Mouse (Mus musculus) limb, embryonic 11.5 days (tissue): ENCODE measurements around the gene Sort1. TPM values are rescaled to one million over a fixed set of nuclear protein-coding genes. Genes with fewer than 3 reads are reported as not detected.

Source experiments
- ATAC-seq: fragments of 200-750 bp; cut with Nextera tagmentation; 2 replicates; pipeline ENCODE4 v1.8.0; 2017; ENCODE audit warnings: low read depth; ENCODE audit not compliant: insufficient number of reproducible peaks, low FRiP score, low TSS enrichment
- DNase-seq: peaks from one replicate; pipeline ENCODE4 v3.0.0-alpha.2; 2015; ENCODE audit warnings: low spot score
- H3K27ac ChIP-seq: fragments of 300-500 bp; sonication (generic); replicated peaks from 2 replicates; pipeline ENCODE4 v1.5.1; 2014; ENCODE audit warnings: low read depth, mild to moderate bottlenecking, low read length
- H3K27me3 ChIP-seq: fragments of 300-500 bp; sonication (generic); 2 replicates; pipeline ENCODE4 v1.6.1; 2014; ENCODE audit warnings: mild to moderate bottlenecking, low read length, mixed read lengths; ENCODE audit not compliant: control insufficient read depth, insufficient read depth
- H3K36me3 ChIP-seq: fragments of 300-500 bp; sonication (generic); 2 replicates; pipeline ENCODE4 v1.6.1; 2014; ENCODE audit warnings: mild to moderate bottlenecking, low read length, moderate library complexity, mixed read lengths; ENCODE audit not compliant: control insufficient read depth, insufficient read depth
- H3K4me1 ChIP-seq: fragments of 300-500 bp; sonication (generic); 2 replicates; pipeline ENCODE4 v1.6.1; 2014; ENCODE audit warnings: low read length, mixed read lengths; ENCODE audit not compliant: control insufficient read depth, insufficient read depth
- H3K4me2 ChIP-seq: fragments of 300-500 bp; sonication (generic); 2 replicates; pipeline ENCODE4 v1.6.1; 2014; ENCODE audit warnings: low read depth, mild to moderate bottlenecking, moderate library complexity; ENCODE audit not compliant: severe bottlenecking
- H3K4me3 ChIP-seq: fragments of 300-500 bp; sonication (generic); 2 replicates; pipeline ENCODE4 v1.5.1; 2014; ENCODE audit warnings: low read depth, low read length
- H3K9ac ChIP-seq: fragments of 300-500 bp; sonication (generic); 2 replicates; pipeline ENCODE4 v1.6.1; 2014; ENCODE audit warnings: mild to moderate bottlenecking, low read length
- H3K9me3 ChIP-seq: fragments of 300-500 bp; sonication (generic); 2 replicates; pipeline ENCODE4 v1.6.1; 2016; ENCODE audit warnings: low read length; ENCODE audit not compliant: control insufficient read depth
- WGBS: fragments of 180-500 bp; shearing (Covaris S2); extraction: QIAGEN DNeasy Blood & Tissue Kit; methylation state at CpG from one replicate; pipeline ENCODE4 v1.1.7; 2014; 5-methylcytosine and 5-hydroxymethylcytosine counted together
- polyA plus RNA-seq: library from polyadenylated mRNA; unstranded; fragments of >200 nt; fragmentation: Nextera tagmentation; extraction: Ambion mirVana; gene quantifications from 2 replicates; pipeline ENCODE4 v1.2.1, GENCODE M21; 2014

The Sort1 gene
- polyA plus RNA-seq, 1 experiment from 2014 or later, result 14.1 TPM

DNA sequence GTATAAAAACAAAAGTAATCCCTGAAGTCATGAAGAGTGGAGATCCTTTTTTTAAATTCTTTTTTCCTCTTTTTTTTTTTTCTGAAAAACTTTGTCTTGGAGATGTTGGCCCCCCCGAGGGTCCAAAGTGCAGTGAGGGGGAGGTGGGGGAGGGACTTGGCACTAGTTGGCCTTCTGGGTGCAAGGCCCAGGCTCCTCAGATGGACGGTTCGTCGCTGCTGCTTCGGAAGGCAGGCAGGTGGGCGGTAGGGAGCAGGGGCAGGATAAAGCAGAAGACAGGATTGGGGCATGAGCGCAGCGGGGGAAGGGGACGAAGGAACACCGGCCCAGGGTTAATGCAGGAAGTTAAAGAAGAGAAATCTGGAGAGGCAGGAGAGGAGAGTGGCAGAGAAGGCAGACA, 108.4 kb downstream of the Sort1 start:
- Histone ChIP-seq H3K36me3 (no peaks in the 10 kb centered on the region), H3K27ac (no peak overlapping the region), H3K4me2 (no peak overlapping the region), H3K4me3 (no peak overlapping the region), H3K4me1 (0 out of 2 replicates have a peak, but pooled peaks cover 6% of the 10 kb centered on the region), H3K9me3 (no peaks in the 10 kb centered on the region), H3K27me3 (no peaks in the 10 kb centered on the region), H3K9ac (0 out of 2 replicates have a peak overlapping the region, but pooled peaks have one; percentile 12)
- DNase-seq (no peak), ATAC-seq (no peak)
- 20% methylated on average over 10 of the region's 10 CpGs for WGBS

DNA sequence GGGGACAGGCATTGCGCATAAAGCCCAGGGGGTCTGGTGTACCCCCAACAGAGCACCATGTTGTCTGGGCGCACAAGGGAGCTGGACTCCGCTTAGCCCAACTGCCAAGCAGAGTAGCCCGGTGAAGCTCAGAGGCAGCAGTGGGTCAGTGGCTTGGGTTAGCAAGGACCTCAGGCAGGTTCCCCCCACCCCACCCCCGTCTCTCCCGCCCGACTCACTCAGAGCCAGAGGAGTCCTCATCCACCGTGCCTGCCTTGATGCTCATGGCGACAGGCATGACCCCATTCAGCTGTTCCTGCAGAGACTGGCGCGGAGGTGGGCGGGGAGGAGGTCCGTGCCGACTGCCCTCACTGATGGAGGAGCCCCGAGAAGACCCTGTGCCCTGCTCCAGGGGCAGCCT, 108.9 kb downstream of the Sort1 start:
- DNase-seq (no peak), ATAC-seq (no peak)
- Histone ChIP-seq H3K36me3 (no peaks in the 10 kb centered on the region), H3K9ac (0 out of 2 replicates have a peak overlapping the region, but pooled peaks have one; percentile 12), H3K4me3 (no peak overlapping the region), H3K4me2 (no peak overlapping the region), H3K9me3 (no peaks in the 10 kb centered on the region), H3K27me3 (no peaks in the 10 kb centered on the region), H3K4me1 (0 out of 2 replicates have a peak, but pooled peaks cover 6% of the 10 kb centered on the region), H3K27ac (no peak overlapping the region)
- 52% methylated on average over 15 of the region's 15 CpGs for WGBS

DNA sequence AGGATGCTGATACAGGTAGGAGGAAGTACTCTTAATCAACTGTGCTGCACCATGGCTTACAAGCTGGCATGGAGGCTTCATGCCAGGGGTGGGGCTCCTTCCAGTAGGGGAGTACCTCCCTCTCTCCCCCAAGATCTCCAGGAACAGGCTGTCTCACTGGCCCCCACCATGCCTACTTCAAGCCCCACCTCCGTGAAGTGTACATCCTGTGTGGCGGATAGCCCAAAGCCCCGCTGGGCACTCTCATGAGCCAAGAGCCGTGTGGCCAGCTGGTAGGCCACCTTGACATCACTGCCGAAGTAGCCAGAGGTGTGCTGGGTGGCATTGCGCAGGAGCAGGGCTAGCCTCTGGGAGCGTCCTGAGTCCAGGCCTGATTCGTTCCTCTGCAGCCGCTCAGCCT, 114.4 kb downstream of the Sort1 start:
- no peaks in the 10 kb centered on the region for H3K4me1 ChIP-seq
- WGBS, result 84% methylated on average over 9 of the region's 9 CpGs
- H3K9ac ChIP-seq, result no peak overlapping the region
- H3K4me3 ChIP-seq, result no peak overlapping the region
- no peaks in the 10 kb centered on the region for H3K36me3 ChIP-seq
- H3K9me3 ChIP-seq, result no peaks in the 10 kb centered on the region
- no peak for DNase-seq
- ATAC-seq, result no peak
- no peaks in the 10 kb centered on the region for H3K27me3 ChIP-seq
- no peak overlapping the region for H3K4me2 ChIP-seq
- H3K27ac ChIP-seq, result no peak overlapping the region

DNA sequence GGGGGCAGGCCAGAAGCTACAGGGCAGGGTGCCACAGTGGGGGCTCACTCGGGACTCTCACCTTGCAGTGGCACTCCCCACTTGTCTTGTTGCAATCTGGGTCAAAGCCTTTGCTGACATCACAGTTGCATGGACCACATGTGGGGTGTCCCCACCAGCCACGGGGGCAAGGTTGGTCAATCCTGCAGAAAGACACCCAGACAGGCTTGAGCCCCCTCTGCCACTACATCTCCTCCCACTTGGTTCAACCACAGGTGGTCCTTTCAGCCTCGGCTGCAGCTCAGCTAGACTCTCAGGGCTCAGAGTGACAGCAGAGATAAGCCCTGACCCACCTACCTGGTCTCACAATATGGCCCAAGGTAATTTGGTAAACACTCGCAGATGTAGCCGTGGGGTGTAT, 116.6 kb downstream of the Sort1 start:
- Histone ChIP-seq H3K27me3 (no peaks in the 10 kb centered on the region), H3K4me2 (no peak overlapping the region), H3K36me3 (no peaks in the 10 kb centered on the region), H3K4me3 (no peak overlapping the region), H3K9me3 (no peaks in the 10 kb centered on the region), H3K27ac (no peak overlapping the region), H3K4me1 (no peaks in the 10 kb centered on the region), H3K9ac (no peak overlapping the region)
- no peak for ATAC-seq
- no peak for DNase-seq
- 85% methylated on average over 5 of the region's 5 CpGs for WGBS

DNA sequence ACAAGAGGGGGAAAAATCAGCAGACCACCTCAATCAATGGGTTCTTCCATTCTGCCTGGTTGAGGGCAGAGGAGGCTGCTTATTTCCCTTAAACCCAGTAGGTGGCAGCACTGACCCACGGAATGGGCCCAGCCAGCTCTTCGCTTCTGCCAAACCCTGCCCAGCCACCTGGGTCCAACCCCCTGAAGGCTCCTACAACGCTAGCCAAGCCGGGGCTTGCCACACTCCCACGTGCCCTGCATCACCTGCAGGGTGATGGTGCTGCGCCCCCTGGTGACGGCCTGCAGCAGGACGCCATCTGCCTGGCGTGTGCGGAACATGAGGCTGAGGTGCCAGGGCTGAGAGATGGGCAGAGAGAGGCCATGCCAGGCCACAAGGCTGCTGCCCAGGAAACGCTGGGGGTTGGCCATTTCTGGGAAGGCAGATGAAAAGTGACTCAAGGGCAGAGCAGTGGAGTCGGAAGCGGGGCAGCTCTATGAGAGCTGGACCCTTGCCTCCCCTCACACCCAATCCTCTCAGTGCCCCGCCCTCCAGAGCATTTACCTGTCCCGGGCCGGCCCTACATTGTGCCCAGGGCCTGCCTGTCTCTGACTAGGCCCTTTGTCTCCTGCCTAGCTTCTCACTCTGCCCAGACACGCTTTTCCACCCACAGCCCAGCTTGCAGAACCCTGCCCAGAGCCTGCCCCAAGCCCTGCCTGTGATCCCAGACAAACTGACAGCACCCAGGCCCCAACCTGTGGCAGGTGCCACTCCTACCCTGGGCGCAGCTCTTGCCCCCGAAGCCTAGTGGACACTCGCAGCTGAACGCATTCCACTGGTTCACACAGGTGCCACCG, 118.0 kb downstream of the Sort1 start:
- H3K4me1 ChIP-seq, result no peaks in the 10 kb centered on the region
- ATAC-seq (peak; percentile 86), DNase-seq (peak; percentile 92)
- 33% methylated on average over 22 of the region's 22 CpGs for WGBS
- H3K27ac ChIP-seq, result no peak overlapping the region
- H3K4me3 ChIP-seq, result no peak overlapping the region
- no peak overlapping the region for H3K4me2 ChIP-seq
- H3K36me3 ChIP-seq, result no peaks in the 10 kb centered on the region
- peak overlapping the region; percentile 27; the same call in 1 of the 2 replicates for H3K9ac ChIP-seq
- H3K27me3 ChIP-seq, result no peaks in the 10 kb centered on the region
- no peaks in the 10 kb centered on the region for H3K9me3 ChIP-seq

DNA sequence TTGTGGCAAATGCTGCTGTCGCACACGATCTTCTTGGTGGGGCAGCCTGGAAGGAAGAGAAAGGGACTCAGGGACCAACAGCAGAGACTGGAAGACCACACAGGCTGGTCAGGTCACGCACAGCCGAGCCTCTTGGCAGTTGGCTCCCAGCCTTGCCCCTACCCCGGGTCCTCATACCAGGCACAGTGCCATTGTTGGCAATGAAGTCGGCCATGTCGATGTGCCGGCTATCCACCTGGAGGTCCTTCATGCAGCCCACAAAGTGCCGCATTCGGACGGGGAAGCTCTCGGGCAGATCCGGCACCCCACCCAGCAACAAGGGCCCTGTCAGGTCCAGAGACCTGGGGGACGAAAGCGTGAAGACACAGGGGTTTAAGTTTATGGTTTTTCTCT, 118.6 kb downstream of the Sort1 start:
- Histone ChIP-seq H3K4me1 (no peaks in the 10 kb centered on the region), H3K4me2 (no peak overlapping the region), H3K9ac (no peak overlapping the region), H3K27ac (no peak overlapping the region), H3K27me3 (no peaks in the 10 kb centered on the region), H3K4me3 (no peak overlapping the region), H3K9me3 (no peaks in the 10 kb centered on the region), H3K36me3 (no peaks in the 10 kb centered on the region)
- DNase-seq, result no peak
- ATAC-seq, result no peak
- WGBS, result 94% methylated on average over 15 of the region's 15 CpGs

DNA sequence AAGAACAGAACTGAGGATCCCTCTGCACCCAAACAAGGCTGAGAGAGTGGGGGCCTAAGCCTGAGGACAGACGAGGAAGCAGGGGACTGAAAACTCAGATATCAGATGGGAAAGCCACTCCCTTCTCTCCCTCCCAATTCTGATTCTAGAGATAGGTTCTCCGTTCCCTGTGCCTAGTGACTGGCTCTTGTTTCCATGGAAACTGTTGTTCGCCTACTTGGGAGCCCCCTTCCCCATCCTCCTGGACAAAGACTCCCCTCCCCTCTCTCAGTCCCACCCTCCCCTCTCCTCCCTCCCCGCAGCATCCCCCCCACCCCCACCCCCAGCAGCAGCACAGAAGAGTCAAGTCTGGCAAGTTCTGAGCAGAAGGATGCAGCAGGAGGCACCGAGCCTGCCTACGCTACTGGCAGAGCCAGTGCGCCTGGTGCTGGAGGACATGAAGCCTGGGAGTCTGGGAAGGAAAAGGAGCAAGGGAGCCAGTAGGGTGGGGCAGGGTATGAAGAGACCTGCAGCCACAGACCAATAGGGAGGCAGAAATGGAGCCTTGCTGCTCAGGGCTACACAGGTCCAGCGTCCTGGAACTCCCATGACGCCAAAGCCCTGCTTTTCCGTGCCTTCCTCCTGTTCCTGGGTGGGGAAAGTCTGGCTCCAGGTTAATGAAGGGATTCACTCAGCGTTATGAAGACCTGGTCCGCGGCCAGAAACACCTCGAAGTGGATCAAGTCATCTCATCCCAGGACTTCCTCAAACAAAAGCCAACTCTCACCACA, 121.8 kb downstream of the Sort1 start:
- Histone ChIP-seq H3K36me3 (no peaks in the 10 kb centered on the region), H3K4me3 (no peak overlapping the region), H3K9ac (no peak overlapping the region), H3K4me2 (no peak overlapping the region), H3K27me3 (no peaks in the 10 kb centered on the region), H3K27ac (no peak overlapping the region), H3K9me3 (no peaks in the 10 kb centered on the region), H3K4me1 (no peaks in the 10 kb centered on the region)
- no peak for DNase-seq
- no peak for ATAC-seq
- 58% methylated on average over 14 of the region's 14 CpGs for WGBS

DNA sequence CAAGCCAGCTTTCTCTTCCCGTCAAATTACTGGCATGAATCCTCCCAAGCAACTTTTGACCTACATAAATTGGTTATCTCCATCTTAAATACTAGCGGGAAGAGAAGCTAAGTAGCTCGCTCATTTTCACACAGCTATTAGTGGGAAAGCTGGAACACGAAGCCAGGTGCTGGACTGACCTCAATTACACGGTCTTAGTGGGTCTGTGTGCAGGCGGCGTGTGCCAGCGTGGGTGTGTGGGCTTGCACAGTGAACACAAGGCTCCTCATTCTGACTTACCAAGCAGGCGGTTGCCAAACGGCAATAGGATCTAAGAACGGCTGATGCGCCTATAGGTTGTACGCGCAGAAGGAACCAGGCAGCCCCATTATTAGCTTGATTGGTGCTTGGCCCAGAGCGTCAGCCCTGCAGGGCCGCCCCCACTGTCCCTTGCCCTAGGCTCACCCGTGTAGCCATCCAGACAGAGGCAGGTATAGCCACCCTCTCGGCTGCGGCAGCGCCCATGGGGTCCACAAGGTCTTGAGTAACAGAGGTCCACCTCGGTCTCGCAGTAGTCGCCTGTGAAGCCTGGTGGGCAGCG, 122.5 kb downstream of the Sort1 start:
- no peak for ATAC-seq
- no peak for DNase-seq

More for the DNA sequence above, 122.5 kb downstream of the Sort1 start:
- Histone ChIP-seq H3K9me3 (no peaks in the 10 kb centered on the region), H3K4me1 (no peaks in the 10 kb centered on the region), H3K9ac (no peak overlapping the region), H3K36me3 (no peaks in the 10 kb centered on the region), H3K4me3 (no peak overlapping the region), H3K27me3 (no peaks in the 10 kb centered on the region), H3K4me2 (no peak overlapping the region), H3K27ac (no peak overlapping the region)
- WGBS, result 91% methylated on average over 24 of the region's 24 CpGs
